Mouse (Mus musculus) hindbrain, postnatal 0 days (tissue): ENCODE data around the gene Gm10134. TPM values are rescaled to one million over a fixed set of nuclear protein-coding genes. Genes with fewer than 3 reads are reported as not detected.

Experiments used
- ATAC-seq: fragments of 200-750 bp; cut with Nextera tagmentation; 2 replicates; pipeline ENCODE4 v1.8.0; 2017; ENCODE audit warnings: mild to moderate bottlenecking, moderate TSS enrichment, moderate library complexity
- DNase-seq: peaks from one replicate; pipeline ENCODE4 v3.0.0-alpha.2; 2015; ENCODE audit warnings: low spot score
- H3K27ac ChIP-seq: fragments of 300-500 bp; sonication (generic); 2 replicates; pipeline ENCODE4 v1.5.1; 2014; ENCODE audit warnings: mild to moderate bottlenecking
- H3K27me3 ChIP-seq: fragments of 300-500 bp; sonication (generic); 2 replicates; pipeline ENCODE4 v1.6.1; 2014; ENCODE audit warnings: low read length, mixed read lengths; ENCODE audit not compliant: insufficient read depth
- H3K36me3 ChIP-seq: fragments of 300-500 bp; sonication (generic); 2 replicates; pipeline ENCODE4 v1.6.1; 2014; ENCODE audit warnings: low read length, mixed read lengths; ENCODE audit not compliant: insufficient read depth
- H3K4me1 ChIP-seq: fragments of 300-500 bp; sonication (generic); 2 replicates; pipeline ENCODE4 v1.6.1; 2014; ENCODE audit warnings: antibody characterized with exemption, low read length, mixed read lengths; ENCODE audit not compliant: insufficient read depth
- H3K4me2 ChIP-seq: fragments of 300-500 bp; sonication (generic); 2 replicates; pipeline ENCODE4 v1.6.1; 2014; ENCODE audit warnings: low read depth, mild to moderate bottlenecking, low read length, moderate library complexity, mixed read lengths
- H3K4me3 ChIP-seq: fragments of 300-500 bp; sonication (generic); 2 replicates; pipeline ENCODE4 v1.5.1; 2014; ENCODE audit warnings: low read length
- H3K9ac ChIP-seq: fragments of 300-500 bp; sonication (generic); replicated peaks from 2 replicates; pipeline ENCODE4 v1.6.1; 2014; ENCODE audit warnings: mild to moderate bottlenecking, low read length, moderate library complexity, mixed read lengths
- H3K9me3 ChIP-seq: fragments of 300-500 bp; sonication (generic); 2 replicates; pipeline ENCODE4 v1.6.1; 2016; ENCODE audit warnings: low read length, mixed read lengths
- CTCF ChIP-seq: IDR thresholded peaks from 2 replicates; pipeline ENCODE4 v1.5.1; 2016; ENCODE audit warnings: antibody characterized with exemption, control low read depth, low read depth
- WGBS: fragments of 180-500 bp; shearing (Covaris S2); extraction: QIAGEN DNeasy Blood & Tissue Kit; methylation state at CpG from one replicate; pipeline ENCODE4 v1.1.7; 2014; 5-methylcytosine and 5-hydroxymethylcytosine counted together
- polyA plus RNA-seq: library from polyadenylated mRNA; unstranded; fragments of >200 nt; fragmentation: Nextera tagmentation; extraction: Ambion mirVana; gene quantifications from 2 replicates; pipeline ENCODE4 v1.2.1, GENCODE M21; 2015
- total RNA-seq: library from RNA; depleted of rRNA; stranded (reverse); fragments of >200 nt; gene quantifications from 2 replicates; pipeline ENCODE4 v1.2.3, GENCODE M21; 2014

The Gm10134 gene
- total and polyA plus RNA-seq, 2 experiments from 2014 or later, result 4.8 TPM; not detected in 1

DNA sequence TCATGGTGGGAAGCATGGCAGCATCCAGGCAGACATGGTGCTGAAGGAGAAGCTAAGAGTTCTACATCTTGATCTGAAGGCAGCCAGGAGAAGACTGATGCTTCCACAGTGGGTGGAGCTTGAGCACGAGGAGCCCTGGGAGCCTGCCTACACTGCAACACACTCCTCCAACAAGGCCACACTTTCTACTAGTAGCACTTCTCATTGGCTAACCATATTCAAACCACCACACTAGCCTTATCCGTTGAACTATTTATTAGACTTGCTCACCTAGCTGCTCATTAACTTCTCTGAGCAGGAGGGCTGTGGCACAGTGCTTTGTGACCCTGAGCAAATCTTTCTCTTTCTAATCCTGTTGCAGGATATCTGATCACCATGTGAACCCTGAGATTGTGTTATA, 22.0 kb upstream of the Gm10134 start:
- Histone ChIP-seq H3K27ac (no peak overlapping the region), H3K9ac (no peak overlapping the region), H3K4me2 (no peak overlapping the region), H3K36me3 (no peaks in the 10 kb centered on the region), H3K4me3 (no peak overlapping the region), H3K9me3 (no peaks in the 10 kb centered on the region), H3K4me1 (no peaks in the 10 kb centered on the region), H3K27me3 (no peaks in the 10 kb centered on the region)
- WGBS, result 65% methylated on average over 2 of the region's 2 CpGs
- no peak for ATAC-seq
- no peak for TF ChIP-seq CTCF
- no peak for DNase-seq

DNA sequence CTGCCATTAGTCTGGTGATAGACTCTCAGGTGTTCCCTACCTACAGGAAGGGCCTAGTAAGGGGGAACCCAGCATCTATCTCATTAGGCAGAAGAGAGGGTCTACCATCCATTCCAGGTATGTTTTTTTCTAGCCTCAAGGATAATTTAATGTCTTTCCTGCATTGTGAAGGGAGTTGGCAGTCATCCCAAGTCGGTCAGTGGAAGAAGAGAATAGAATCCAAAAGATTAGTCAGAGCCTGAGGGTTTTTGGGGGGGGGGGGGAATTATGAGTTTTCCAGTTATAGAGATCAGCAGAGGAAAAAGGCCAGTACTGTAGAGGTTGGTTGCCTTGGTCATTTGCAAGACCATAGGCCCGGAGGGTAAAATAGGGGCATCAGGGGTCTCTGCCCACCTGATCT, 11.4 kb upstream of the Gm10134 start:
- Histone ChIP-seq H3K27me3 (no peaks in the 10 kb centered on the region), H3K4me2 (no peak overlapping the region), H3K36me3 (no peaks in the 10 kb centered on the region), H3K9ac (no peak overlapping the region), H3K4me1 (no peaks in the 10 kb centered on the region), H3K27ac (no peak overlapping the region), H3K4me3 (no peak overlapping the region), H3K9me3 (no peaks in the 10 kb centered on the region)
- TF ChIP-seq CTCF, result no peak
- DNase-seq (no peak), ATAC-seq (no peak)
- 78% methylated on average over 2 of the region's 2 CpGs for WGBS

DNA sequence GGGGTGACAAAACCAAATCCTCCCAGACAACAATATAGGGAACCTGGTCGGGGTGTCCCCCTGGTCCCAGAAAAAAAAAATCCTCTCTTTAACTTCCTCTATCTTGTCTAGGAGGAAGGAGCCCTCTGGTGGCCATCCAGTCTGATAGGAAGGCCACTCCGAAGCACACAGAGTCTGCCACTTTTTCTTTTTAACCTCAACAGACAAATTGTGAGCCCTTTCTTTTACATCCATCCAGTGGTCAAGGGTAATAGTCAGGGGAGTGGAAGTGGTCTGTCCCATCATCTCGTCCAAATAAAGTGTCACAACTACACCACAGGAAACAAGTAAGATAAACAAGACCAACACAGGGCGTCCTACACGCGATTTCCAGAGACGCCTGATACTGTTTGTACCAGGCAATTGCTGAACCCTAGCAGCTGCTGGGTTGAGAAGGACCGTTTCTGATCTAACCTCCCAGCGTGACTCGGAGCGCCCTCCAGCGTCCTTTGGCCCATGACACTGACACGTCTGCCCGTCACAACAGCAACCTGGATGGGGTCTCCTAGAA, 10.6 kb upstream of the Gm10134 start:
- Histone ChIP-seq H3K9ac (no peak overlapping the region), H3K27ac (no peak overlapping the region), H3K27me3 (no peaks in the 10 kb centered on the region), H3K9me3 (no peaks in the 10 kb centered on the region), H3K4me2 (no peak overlapping the region), H3K36me3 (no peaks in the 10 kb centered on the region), H3K4me3 (no peak overlapping the region), H3K4me1 (no peaks in the 10 kb centered on the region)
- peak; percentile 56 for TF ChIP-seq CTCF
- ATAC-seq (no peak), DNase-seq (peak; percentile 20)
- 84% methylated on average over 14 of the region's 14 CpGs for WGBS

GRCm38 (mm10) chr2:28495801-28496595, 9.9 kb upstream of the Gm10134 start:
- 78% methylated on average over 16 of the region's 16 CpGs for WGBS
- no peaks in the 10 kb centered on the region for H3K27me3 ChIP-seq
- no peaks in the 10 kb centered on the region for H3K4me1 ChIP-seq
- DNase-seq (no peak), ATAC-seq (no peak)
- H3K4me3 ChIP-seq, result no peak overlapping the region
- H3K4me2 ChIP-seq, result no peak overlapping the region
- TF ChIP-seq CTCF, result no peak
- no peaks in the 10 kb centered on the region for H3K9me3 ChIP-seq
- no peaks in the 10 kb centered on the region for H3K36me3 ChIP-seq
- H3K9ac ChIP-seq, result no peak overlapping the region
- H3K27ac ChIP-seq, result no peak overlapping the region

GRCm38 (mm10) chr2:28496671-28497070, 9.2 kb upstream of the Gm10134 start, which contains the start of gene Gbgt1:
Gene Gbgt1 (plus strand): TSS chr2:28496891.
- Histone ChIP-seq H3K27me3 (no peaks in the 10 kb centered on the region), H3K9ac (no peak within 1 kb of the TSS), H3K9me3 (no peaks in the 10 kb centered on the region), H3K4me3 (no peak within 1 kb of the TSS), H3K4me1 (no peaks in the 10 kb centered on the region), H3K4me2 (0 out of 2 replicates have a peak within 1 kb of the TSS, but pooled peaks have one; percentile 7), H3K36me3 (no peaks in the 10 kb centered on the region), H3K27ac (no peak within 1 kb of the TSS)
- ATAC-seq (no peak), DNase-seq (no peak)
- no peak for TF ChIP-seq CTCF
- 75% methylated on average over 5 of the region's 5 CpGs for WGBS

DNA sequence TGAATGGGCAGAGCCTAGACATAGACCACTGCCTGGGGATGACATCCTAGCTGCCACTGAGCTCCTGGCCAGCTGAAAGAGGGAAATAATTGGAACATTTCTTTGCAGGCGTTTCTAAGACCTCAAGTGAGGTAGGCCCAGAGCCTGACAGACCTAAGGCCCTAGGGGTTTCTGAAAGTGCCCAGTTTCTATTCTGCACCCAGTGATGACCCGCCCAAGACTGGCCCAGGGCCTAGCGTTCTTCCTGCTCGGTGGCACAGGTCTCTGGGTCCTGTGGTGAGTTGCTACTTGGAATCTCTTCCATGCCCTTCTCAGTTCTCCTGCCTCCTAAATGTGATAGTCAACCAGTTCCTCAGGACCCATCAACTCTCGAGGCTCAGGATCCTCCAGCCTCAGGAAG, 8.3 kb upstream of the Gm10134 start:
- no peak overlapping the region for H3K27ac ChIP-seq
- no peaks in the 10 kb centered on the region for H3K4me1 ChIP-seq
- no peak for ATAC-seq
- H3K9me3 ChIP-seq, result no peaks in the 10 kb centered on the region
- no peaks in the 10 kb centered on the region for H3K27me3 ChIP-seq
- 83% methylated on average over 5 of the region's 5 CpGs for WGBS
- no peak for TF ChIP-seq CTCF
- no peaks in the 10 kb centered on the region for H3K36me3 ChIP-seq
- no peak overlapping the region for H3K4me2 ChIP-seq
- H3K9ac ChIP-seq, result no peak overlapping the region
- no peak for DNase-seq
- H3K4me3 ChIP-seq, result no peak overlapping the region

- Histone ChIP-seq H3K4me3 (no peak overlapping the region), H3K4me1 (no peaks in the 10 kb centered on the region), H3K9ac (no peak overlapping the region), H3K27me3 (no peaks in the 10 kb centered on the region), H3K4me2 (no peak overlapping the region), H3K27ac (no peak overlapping the region), H3K36me3 (no peaks in the 10 kb centered on the region), H3K9me3 (no peaks in the 10 kb centered on the region)
- no peak for TF ChIP-seq CTCF
- WGBS, result 83% methylated on average over 4 of the region's 4 CpGs
- ATAC-seq, result no peak
- no peak for DNase-seq
Measured at GRCm38 (mm10) chr2:28498431-28498830, 7.5 kb upstream of the Gm10134 start.
